Mouse (Mus musculus): ENCODE results near the gene Gas7. TPM values are rescaled to one million over a fixed set of nuclear protein-coding genes. Genes with fewer than 3 reads are reported as not detected.

Gene Gas7
- polyA plus RNA-seq, 1 experiment from 2014 or later = 7.5 TPM

GRCm38 (mm10) chr11:67488156-67488555 is 32.9 kb downstream of the Gas7 start:
- DNase-seq (ENCODE audit: low spot score) = no peak

DNA sequence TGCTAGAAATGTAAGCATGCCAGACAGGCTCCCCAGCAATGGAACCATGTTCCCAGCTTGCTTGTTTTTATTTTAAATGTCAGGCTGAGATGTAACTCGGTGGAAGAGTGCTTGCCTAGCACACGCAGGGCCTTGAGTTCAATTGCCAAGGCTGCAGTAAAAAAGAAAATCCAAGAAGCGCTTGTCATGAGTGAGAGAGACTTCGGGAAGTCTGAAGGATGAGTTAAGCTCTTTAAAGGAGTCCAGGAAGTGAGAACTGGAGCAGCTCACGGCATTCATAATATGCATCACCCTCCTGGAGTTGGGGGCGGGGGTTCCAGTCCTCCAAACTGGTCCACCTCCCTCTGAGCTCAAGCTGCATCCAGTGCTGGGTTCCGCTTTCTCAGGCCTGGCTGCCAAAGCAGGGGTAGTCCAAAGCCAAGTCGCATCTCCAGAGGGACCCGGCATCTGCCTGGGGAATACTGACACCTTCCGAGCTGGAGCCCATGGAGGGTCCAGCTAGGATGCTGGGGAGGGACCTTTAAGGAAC is 34.5 kb downstream of the Gas7 start:
- DNase-seq (ENCODE audit: low spot score) = no peak

- DNase-seq (ENCODE audit: low spot score) = no peak
These were observed 41.6 kb downstream of the Gas7 start for GRCm38 (mm10) chr11:67496796-67497195.

DNA sequence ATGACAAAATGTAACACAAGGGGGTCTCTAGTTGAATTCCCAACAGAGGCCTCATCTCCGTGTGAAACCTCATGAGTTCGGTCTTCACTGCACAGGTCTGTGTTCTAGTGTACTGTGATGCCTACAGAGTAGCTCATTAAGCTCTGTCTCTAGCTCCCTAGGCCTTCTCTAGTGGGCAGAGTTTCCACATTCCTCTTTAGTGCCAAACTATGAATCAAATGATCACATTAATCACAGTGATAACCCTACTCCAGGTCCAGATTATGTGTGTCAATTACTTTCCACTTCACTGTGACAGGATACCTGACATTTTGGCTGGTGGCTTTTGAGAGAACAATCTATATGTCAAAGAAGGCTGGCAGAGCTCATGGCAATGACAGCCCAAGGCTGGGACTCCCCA is 44.9 kb downstream of the Gas7 start:
- no peak for DNase-seq (ENCODE audit: low spot score)

- no peak for DNase-seq (ENCODE audit: low spot score)
These were observed 46.4 kb downstream of the Gas7 start for GRCm38 (mm10) chr11:67501468-67502244.

- DNase-seq (ENCODE audit: low spot score) = no peak
These were observed 54.1 kb downstream of the Gas7 start for GRCm38 (mm10) chr11:67509219-67509876.

GRCm38 (mm10) chr11:67510831-67511230 is 55.6 kb downstream of the Gas7 start:
- DNase-seq (ENCODE audit: low spot score) = no peak

DNA sequence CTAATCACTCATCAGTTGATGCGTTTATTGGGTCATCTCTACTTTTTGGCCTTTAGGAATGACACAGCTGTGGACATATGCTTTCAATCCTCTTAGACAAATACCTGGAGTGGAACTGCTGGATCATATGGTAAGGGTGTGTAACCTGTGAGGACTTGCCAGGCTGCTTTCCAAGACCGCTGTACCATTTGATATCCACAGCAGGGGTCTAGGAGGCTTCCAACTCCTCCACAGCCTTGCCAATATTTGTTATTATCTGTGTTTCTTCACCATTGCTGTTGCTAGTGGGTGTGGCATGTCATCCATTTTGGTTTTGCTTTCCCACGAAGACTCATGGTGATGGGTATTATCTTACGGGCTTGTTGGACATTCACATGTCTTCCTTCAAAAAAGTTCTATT is 57.8 kb downstream of the Gas7 start:
- DNase-seq (ENCODE audit: low spot score) = no peak

GRCm38 (mm10) chr11:67514401-67514800 is 59.2 kb downstream of the Gas7 start:
- no peak for DNase-seq (ENCODE audit: low spot score)

- no peak for DNase-seq (ENCODE audit: low spot score)
These were observed 60.0 kb downstream of the Gas7 start for GRCm38 (mm10) chr11:67515020-67515911.

DNA sequence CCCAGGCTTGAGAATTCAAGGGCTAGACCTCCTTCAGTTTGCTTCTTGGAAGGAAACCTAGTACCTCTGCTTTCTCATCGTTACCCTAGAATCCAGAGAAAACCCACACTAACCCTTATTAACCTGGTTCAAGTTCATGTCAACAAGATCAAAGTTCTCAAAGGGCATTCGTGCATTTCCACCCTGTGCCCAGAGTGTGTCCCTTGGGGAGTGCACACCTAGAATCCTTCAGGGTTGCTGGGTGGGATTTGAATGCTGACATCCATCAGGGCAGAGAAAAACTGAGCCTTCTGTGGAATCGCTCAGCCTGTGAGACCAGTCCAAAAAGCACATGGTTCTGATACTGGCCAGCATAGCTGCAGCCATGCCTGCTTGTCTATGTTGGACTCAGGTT is 60.7 kb downstream of the Gas7 start:
- no peak for DNase-seq (ENCODE audit: low spot score)

GRCm38 (mm10) chr11:67517748-67518147 is 62.5 kb downstream of the Gas7 start:
- no peak for DNase-seq (ENCODE audit: low spot score)

DNA sequence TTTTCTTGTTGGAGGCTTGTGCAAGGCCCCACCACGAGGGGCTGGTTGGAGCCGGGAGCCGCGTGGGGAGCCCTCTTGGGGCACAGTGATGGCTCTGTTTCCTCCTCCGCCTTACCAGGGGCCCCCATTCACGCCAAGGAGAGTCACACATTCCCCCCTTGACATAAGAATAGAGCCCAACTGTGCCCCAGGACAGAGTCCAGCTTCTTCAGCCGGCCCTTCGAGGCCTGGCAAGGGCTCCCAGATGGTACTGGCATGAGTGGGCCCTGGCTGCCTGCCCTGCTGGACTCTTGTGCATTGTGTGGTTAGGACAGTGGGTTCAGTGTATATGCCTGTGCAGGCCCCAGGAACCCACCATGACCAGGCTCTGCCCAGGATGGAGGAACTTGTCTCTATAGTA is 63.7 kb downstream of the Gas7 start:
- DNase-seq (ENCODE audit: low spot score) = no peak

GRCm38 (mm10) chr11:67522671-67523070 is 67.4 kb downstream of the Gas7 start:
- no peak for DNase-seq (ENCODE audit: low spot score)

GRCm38 (mm10) chr11:67523806-67524205 is 68.6 kb downstream of the Gas7 start:
- no peak for DNase-seq (ENCODE audit: low spot score)

GRCm38 (mm10) chr11:67524731-67525130 is 69.5 kb downstream of the Gas7 start:
- no peak for DNase-seq (ENCODE audit: low spot score)

- no peak for DNase-seq (ENCODE audit: low spot score)
These were observed 70.6 kb downstream of the Gas7 start for GRCm38 (mm10) chr11:67525841-67526240.

- no peak for DNase-seq (ENCODE audit: low spot score)
These were observed 71.6 kb downstream of the Gas7 start for GRCm38 (mm10) chr11:67526621-67527545.

DNA sequence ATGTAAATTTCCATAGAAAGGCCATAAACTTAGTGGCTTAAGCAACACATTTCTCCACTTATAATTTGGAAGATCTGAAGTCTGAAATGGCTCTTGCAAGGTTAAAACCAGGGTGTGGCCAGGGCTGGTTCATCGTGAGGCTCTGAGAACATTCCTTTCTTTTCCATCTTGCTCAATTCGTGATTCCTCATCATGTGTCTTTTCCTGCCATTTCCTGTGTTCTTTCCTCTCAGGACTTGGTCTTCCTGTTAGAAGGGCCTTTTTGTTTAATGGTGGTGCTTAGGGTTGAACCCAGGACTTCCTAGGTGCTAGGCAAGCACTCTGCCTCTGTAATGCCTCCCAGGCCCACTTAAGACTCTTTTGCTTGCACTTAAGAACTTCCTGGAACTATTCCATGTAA is 76.0 kb downstream of the Gas7 start:
- no peak for DNase-seq (ENCODE audit: low spot score)

GRCm38 (mm10) chr11:67531926-67532565 is 76.8 kb downstream of the Gas7 start:
- DNase-seq (ENCODE audit: low spot score) = no peak
